Mouse (Mus musculus) G1E (cell line): ENCODE data around the gene Fmo6.

Experiments used
- CTCF ChIP-seq: IDR thresholded peaks from 2 replicates; pipeline ENCODE4 v1.5.1; 2012; ENCODE audit warnings: low read depth, low read length, inconsistent platforms, mixed read lengths
- GATA1 ChIP-seq: IDR thresholded peaks from 2 replicates; pipeline ENCODE4 v1.6.1; 2012; ENCODE audit warnings: borderline replicate concordance, low read length, inconsistent platforms, mixed read lengths
- POLR2AphosphoS5 ChIP-seq: IDR thresholded peaks from 2 replicates; pipeline ENCODE4 v1.6.1; 2012; ENCODE audit warnings: low read depth, low read length, inconsistent platforms; ENCODE audit not compliant: insufficient replicate concordance
- TAL1 ChIP-seq: conservative IDR thresholded peaks from 2 replicates; pipeline ENCODE4 v1.6.1; 2012; ENCODE audit warnings: low read depth, low read length, inconsistent platforms, mixed read lengths

DNA sequence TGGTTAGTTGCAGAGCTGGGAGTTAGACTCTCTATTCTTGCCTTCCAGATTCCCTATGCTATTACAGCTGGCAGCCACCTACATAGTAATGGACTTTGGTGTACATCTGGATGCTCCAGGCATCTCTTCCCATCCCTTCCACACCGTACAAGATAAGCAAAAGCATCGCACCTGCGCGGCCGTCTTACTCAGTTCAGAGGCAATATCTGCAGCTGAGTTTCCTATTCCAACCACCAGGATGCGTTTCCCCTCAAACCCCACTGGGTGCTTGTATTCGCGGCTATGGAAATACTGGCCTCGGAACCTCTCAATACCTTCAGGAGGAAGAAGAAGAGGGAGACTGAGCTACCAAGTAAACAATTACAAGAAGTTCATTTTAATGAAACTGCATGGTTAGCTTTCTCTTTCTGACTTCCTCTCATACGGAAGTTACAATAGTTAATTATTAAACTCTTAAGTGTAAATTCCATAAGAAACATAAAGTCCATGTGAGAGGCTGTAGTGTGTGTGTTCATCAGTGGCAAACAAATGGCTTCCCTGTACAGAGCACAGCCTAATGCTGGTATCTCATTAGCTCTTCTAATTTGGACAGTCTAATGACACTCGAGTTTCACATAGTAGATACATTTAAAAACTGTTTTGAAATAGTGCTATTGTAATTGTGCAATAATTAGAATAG, 51.0 kb downstream of the Fmo6 start:
- TF ChIP-seq CTCF (no peak), TAL1 (no peak), GATA1 (no peak), POLR2AphosphoS5 (no peak)
